Mouse (Mus musculus): Measurements from ENCODE around the gene Xaf1.

DNA sequence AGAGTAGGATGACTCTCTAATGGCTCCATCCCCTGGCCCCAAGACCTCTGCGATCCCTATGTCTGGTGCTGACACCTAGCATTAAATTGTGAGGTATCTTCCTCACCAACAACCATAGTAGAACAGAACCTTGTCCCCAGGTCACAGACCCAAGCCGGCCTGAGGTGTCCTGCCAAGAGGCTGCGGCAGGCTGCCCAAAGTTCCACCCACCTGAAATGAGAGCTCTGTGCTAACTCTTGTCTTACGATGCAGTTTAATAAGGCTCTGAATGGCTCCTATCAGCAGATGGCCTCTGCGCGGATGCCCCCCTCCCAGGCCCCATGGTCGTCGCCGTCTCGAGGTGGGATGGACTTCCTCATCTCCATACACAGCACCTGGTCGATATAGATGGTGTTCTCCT is 43.1 kb downstream of the Xaf1 start:
- no peak for TF ChIP-seq CTCF (IDR thresholded peaks at IDR 0.05; ENCODE audit: borderline replicate concordance, control insufficient read depth, extremely low read depth, insufficient read depth, low read length, poor library complexity)
- TF ChIP-seq POLR2A (IDR thresholded peaks at IDR 0.05; ENCODE audit: control insufficient read depth, extremely low read depth, insufficient read depth, low read length, poor library complexity), result no peak
